Mouse (Mus musculus): ENCODE results near the gene Zfp341. TPM values are rescaled to one million over a fixed set of nuclear protein-coding genes. Genes with fewer than 3 reads are reported as not detected.

Gene Zfp341
- polyA plus RNA-seq, 2 experiments, result 1.1 to 3.6 TPM

GRCm38 (mm10) chr2:154695690-154696089 is 82.6 kb downstream of the Zfp341 start:
- TF ChIP-seq CTCF (IDR thresholded peaks at IDR 0.05; ENCODE audit: low read depth), result no peak
- no peak for TF ChIP-seq EP300 (IDR thresholded peaks at IDR 0.05; ENCODE audit: low read depth)
- no peak overlapping the region for H3K9ac ChIP-seq (replicated peaks)
- peaks cover 5% of the 10 kb centered on the region for H3K36me3 ChIP-seq (replicated peaks; ENCODE audit: control insufficient read depth, insufficient read depth, low read depth)
- 76% methylated on average over 8 of the region's 8 CpGs for whole genome bisulfite sequencing (ENCODE audit: insufficient replicate concordance)
- ATAC-seq (ENCODE audit: insufficient read depth) (no peak), DNase-seq (ENCODE audit: low read depth in 3 of 3, low spot score in 3 of 3) (no peak)
- no peak overlapping the region for H3K4me3 ChIP-seq (ENCODE audit: insufficient read depth in 1 of 2, low read depth in 2 of 2, low read length in 2 of 2)
- H3K27ac ChIP-seq, result no peak overlapping the region
- H3K9me3 ChIP-seq (ENCODE audit: control insufficient read depth, low read length), result no peaks in the 10 kb centered on the region
- H3K27me3 ChIP-seq (ENCODE audit: control insufficient read depth, insufficient read depth, low read length), result no peaks in the 10 kb centered on the region
- no peak overlapping the region for H3K4me2 ChIP-seq (ENCODE audit: low read depth)
- H3K4me1 ChIP-seq (replicated peaks; ENCODE audit: control insufficient read depth in 2 of 2, insufficient read depth in 2 of 2, low read length in 1 of 2), result no peaks in the 10 kb centered on the region

Other genes starting within 250 kb of the Zfp341 start
- 7.5 and 10.0 TPM in 2 replicates for gene Cdk5rap1, start 240.3 kb upstream of the Zfp341 start, polyA plus RNA-seq (2012; rRNA removed)
- gene Cdk5rap1, start 240.3 kb upstream of the Zfp341 start, polyA plus RNA-seq (2014; fragmentation: Nextera tagmentation; extraction: Ambion mirVana), result 4.2 and 9.5 TPM in 2 replicates
- gene Snta1, start 205.2 kb upstream of the Zfp341 start, polyA plus RNA-seq (2012; rRNA removed), result 1.5 and 1.6 TPM in 2 replicates
- 0.64 and 0.70 TPM in 2 replicates for gene Snta1, start 205.2 kb upstream of the Zfp341 start, polyA plus RNA-seq (2014; fragmentation: Nextera tagmentation; extraction: Ambion mirVana)
- gene Cbfa2t2, start 176.8 kb upstream of the Zfp341 start, polyA plus RNA-seq (2012; rRNA removed), result 3.2 and 4.1 TPM in 2 replicates
- gene Cbfa2t2, start 176.8 kb upstream of the Zfp341 start, polyA plus RNA-seq (2014; fragmentation: Nextera tagmentation; extraction: Ambion mirVana), result 5.3 and 5.8 TPM in 2 replicates
- gene 1700003F12Rik, start 66.2 kb upstream of the Zfp341 start, polyA plus RNA-seq (2012; rRNA removed), result 1.3 TPM in 2 replicates
- 0.90 and 1.1 TPM in 2 replicates for gene 1700003F12Rik, start 66.2 kb upstream of the Zfp341 start, polyA plus RNA-seq (2014; fragmentation: Nextera tagmentation; extraction: Ambion mirVana)
- 0.05 TPM in 1 of 2 replicates, not detected in the other for gene Actl10, start 61.5 kb upstream of the Zfp341 start, polyA plus RNA-seq (2012; rRNA removed)
- not detected in 2 replicates for gene Actl10, start 61.5 kb upstream of the Zfp341 start, polyA plus RNA-seq (2014; fragmentation: Nextera tagmentation; extraction: Ambion mirVana)
- 0.80 and 1.7 TPM in 2 replicates for gene Necab3, start 54.4 kb upstream of the Zfp341 start, polyA plus RNA-seq (2012; rRNA removed)
- gene Necab3, start 54.4 kb upstream of the Zfp341 start, polyA plus RNA-seq (2014; fragmentation: Nextera tagmentation; extraction: Ambion mirVana), result 0.87 and 0.96 TPM in 2 replicates
- 26.2 and 26.4 TPM in 2 replicates for gene E2f1, start 43.4 kb upstream of the Zfp341 start, polyA plus RNA-seq (2012; rRNA removed)
- 6.0 and 7.6 TPM in 2 replicates for gene E2f1, start 43.4 kb upstream of the Zfp341 start, polyA plus RNA-seq (2014; fragmentation: Nextera tagmentation; extraction: Ambion mirVana)
- gene Pxmp4, start 9.6 kb upstream of the Zfp341 start, polyA plus RNA-seq (2012; rRNA removed), result 18.7 and 27.6 TPM in 2 replicates
- gene Pxmp4, start 9.6 kb upstream of the Zfp341 start, polyA plus RNA-seq (2014; fragmentation: Nextera tagmentation; extraction: Ambion mirVana), result 30.2 and 35.4 TPM in 2 replicates
- 0.35 TPM in 1 of 2 replicates, not detected in the other for gene 4930519P11Rik, start 140 bp downstream of the Zfp341 start, polyA plus RNA-seq (2012; rRNA removed)
- gene 4930519P11Rik, start 140 bp downstream of the Zfp341 start, polyA plus RNA-seq (2014; fragmentation: Nextera tagmentation; extraction: Ambion mirVana), result 0.32 TPM in 1 of 2 replicates, not detected in the other
- 48.0 and 84.2 TPM in 2 replicates for gene Chmp4b, start 38.4 kb downstream of the Zfp341 start, polyA plus RNA-seq (2012; rRNA removed)
- gene Chmp4b, start 38.4 kb downstream of the Zfp341 start, polyA plus RNA-seq (2014; fragmentation: Nextera tagmentation; extraction: Ambion mirVana), result 8.1 and 9.1 TPM in 2 replicates
- not detected in 2 replicates for gene Gm14214, start 156.7 kb downstream of the Zfp341 start, polyA plus RNA-seq (2012; rRNA removed)
- gene Gm14214, start 156.7 kb downstream of the Zfp341 start, polyA plus RNA-seq (2014; fragmentation: Nextera tagmentation; extraction: Ambion mirVana), result not detected in 2 replicates
- 204 and 237 TPM in 2 replicates for gene Raly, start 177.8 kb downstream of the Zfp341 start, polyA plus RNA-seq (2012; rRNA removed)
- 35.9 and 37.4 TPM in 2 replicates for gene Raly, start 177.8 kb downstream of the Zfp341 start, polyA plus RNA-seq (2014; fragmentation: Nextera tagmentation; extraction: Ambion mirVana)
- gene a, start 178.1 kb downstream of the Zfp341 start, polyA plus RNA-seq (2012; rRNA removed), result 0.25 TPM in 1 of 2 replicates, not detected in the other
- gene a, start 178.1 kb downstream of the Zfp341 start, polyA plus RNA-seq (2014; fragmentation: Nextera tagmentation; extraction: Ambion mirVana), result 0.36 TPM in 1 of 2 replicates, not detected in the other